Mouse (Mus musculus): ENCODE measurements around the gene Zfp46.

The Zfp46 gene

GRCm38 (mm10) chr4:136266716-136267343, 17.7 kb upstream of the Zfp46 start:
- no peak for DNase-seq (ENCODE audit: extremely low spot score)

GRCm38 (mm10) chr4:136268912-136269311, 15.6 kb upstream of the Zfp46 start:
- DNase-seq (ENCODE audit: extremely low spot score) = no peak

- no peak for DNase-seq (ENCODE audit: extremely low spot score)
Observed at GRCm38 (mm10) chr4:136270648-136271047, 13.8 kb upstream of the Zfp46 start.

GRCm38 (mm10) chr4:136281097-136281496, 3.4 kb upstream of the Zfp46 start:
- no peak for DNase-seq (ENCODE audit: extremely low spot score)

- no peak for DNase-seq (ENCODE audit: extremely low spot score)
Observed at GRCm38 (mm10) chr4:136281611-136282010, 2.9 kb upstream of the Zfp46 start.

GRCm38 (mm10) chr4:136282621-136283480, 1.6 kb upstream of the Zfp46 start:
- peak; percentile 58 for DNase-seq (ENCODE audit: extremely low spot score)

GRCm38 (mm10) chr4:136283783-136284182, 700 bp upstream of the Zfp46 start:
- DNase-seq (ENCODE audit: extremely low spot score) = no peak

GRCm38 (mm10) chr4:136284891-136285290, 408 bp downstream of the Zfp46 start:
- no peak for DNase-seq (ENCODE audit: extremely low spot score)

- DNase-seq (ENCODE audit: extremely low spot score) = peak; percentile 93
Observed at GRCm38 (mm10) chr4:136285348-136285810, 896 bp downstream of the Zfp46 start.

GRCm38 (mm10) chr4:136285811-136286371, 1.4 kb downstream of the Zfp46 start:
- peak; percentile 93 for DNase-seq (ENCODE audit: extremely low spot score)

GRCm38 (mm10) chr4:136289918-136290780, 5.7 kb downstream of the Zfp46 start:
- peak; percentile 35 for DNase-seq (ENCODE audit: extremely low spot score)

GRCm38 (mm10) chr4:136290781-136291595, 6.5 kb downstream of the Zfp46 start:
- no peak for DNase-seq (ENCODE audit: extremely low spot score)

- DNase-seq (ENCODE audit: extremely low spot score) = no peak
Observed at GRCm38 (mm10) chr4:136291692-136292091, 7.2 kb downstream of the Zfp46 start.

GRCm38 (mm10) chr4:136295941-136296340, 11.5 kb downstream of the Zfp46 start:
- DNase-seq (ENCODE audit: extremely low spot score) = no peak

- DNase-seq (ENCODE audit: extremely low spot score) = no peak
Observed at GRCm38 (mm10) chr4:136302462-136302861, 18.0 kb downstream of the Zfp46 start.

GRCm38 (mm10) chr4:136304181-136304580, 19.7 kb downstream of the Zfp46 start:
- no peak for DNase-seq (ENCODE audit: extremely low spot score)

GRCm38 (mm10) chr4:136308355-136308754, 23.9 kb downstream of the Zfp46 start:
- DNase-seq (ENCODE audit: extremely low spot score) = no peak

- DNase-seq (ENCODE audit: extremely low spot score) = peak; percentile 76
Observed at GRCm38 (mm10) chr4:136309780-136310179, 25.3 kb downstream of the Zfp46 start.

- peak; percentile 99 for DNase-seq (ENCODE audit: extremely low spot score)
Observed at GRCm38 (mm10) chr4:136310229-136311041, 26.0 kb downstream of the Zfp46 start, which contains the start of gene Hnrnpr. Gene Hnrnpr (plus strand): TSS chr4:136310942.
